ENCODE assay signal across 13 mouse cellular contexts in genomic region chr15:79715646-79716045, GRCm38 (mm10).
DNase-seq lines count a peak whose midpoint lies in the region.
"Had no signal": no experiment of that assay in that cellular context is flagged by ENCODE, and none has a peak within 500 bp of the region (broad histone marks: within the 10 kb centered on the region; RNA-seq: fewer than 3 reads in every experiment).

No protein-coding gene starts in this region.

- peak; percentile 54 for DNase-seq in cerebellum, adult 11 months
- DNase-seq in cerebellum, adult 18-20 months, result peak; percentile 62 to 73
- peak; percentile 80 for DNase-seq in cerebellum, adult 9-11 months
- no peak for DNase-seq in heart, adult 9 months (ENCODE audit: low spot score in 2 of 2)
- DNase-seq in layer of hippocampus, adult 9-10 months (ENCODE audit: low spot score), result no peak
- DNase-seq in Muller cell, postnatal 12 days (ENCODE audit: inconsistent ontology term), result no peak
- DNase-seq: adrenal gland, adult 8-10 months; adrenal gland, postnatal 36 days; embryo, embryonic 11 days; gastrocnemius, adult 2 months; gastrocnemius, postnatal 25 days; heart, postnatal 10 days; kidney, adult 11 months had no signal

Comparison
In these comparisons a context has a peak if more than half of its experiments do, and no peak if none do; other contexts are left out.
1. DNase-seq: peak in cerebellum, adult 11 months (single experiment), cerebellum, adult 18-20 months (2 of 2) and cerebellum, adult 9-11 months (single experiment); none in heart, adult 9 months (0 of 2), layer of hippocampus, adult 9-10 months (single experiment) and Muller cell, postnatal 12 days (single experiment).